Mouse (Mus musculus): ENCODE measurements around the gene Tnfaip6.

- TF ChIP-seq CTCF (IDR thresholded peaks at IDR 0.05; ENCODE audit: low read depth) (no peak), EP300 (IDR thresholded peaks at IDR 0.05; ENCODE audit: low read depth) (no peak)
Observed at GRCm38 (mm10) chr2:52052335-52052734, 14.5 kb downstream of the Tnfaip6 start.
